Comparison of ENCODE assay signal across 8 mouse cellular contexts in the genomic region with DNA sequence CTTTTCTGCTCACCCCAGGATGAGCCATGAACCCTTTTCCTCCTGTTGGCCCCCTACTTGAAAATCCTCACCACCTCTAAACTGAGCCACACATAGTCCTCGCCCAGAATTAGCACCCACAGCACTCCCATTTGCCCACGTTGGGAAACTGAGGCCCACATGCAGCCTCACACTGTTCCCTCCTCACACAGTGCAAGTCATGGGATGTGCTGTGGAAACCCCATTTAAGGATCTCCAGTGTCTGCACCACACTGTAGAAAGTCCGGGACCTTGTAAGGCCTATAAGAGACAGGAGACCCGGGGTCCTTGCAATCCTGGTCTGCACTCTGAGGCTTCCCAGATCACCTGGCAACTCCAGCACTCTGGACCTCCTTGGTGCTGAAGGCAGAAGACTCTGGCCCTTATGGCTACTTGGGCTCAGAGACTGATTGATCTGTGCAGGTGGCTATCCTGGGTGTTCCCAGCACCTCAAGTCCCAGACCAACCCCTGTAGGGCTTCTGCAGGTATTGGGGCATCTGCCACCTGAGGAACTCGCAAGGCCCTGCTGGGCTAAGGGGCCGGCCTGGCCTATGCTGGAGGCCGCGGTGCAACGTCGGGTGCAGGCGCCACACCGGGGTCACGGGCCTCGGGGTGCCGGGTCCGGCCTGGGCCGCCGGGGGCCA. TPM values are rescaled to one million over a fixed set of nuclear protein-coding genes. Genes with fewer than 3 reads are reported as not detected.
DNase-seq lines count a peak whose midpoint lies in the region; ATAC-seq and TF ChIP-seq lines count a peak whose summit lies in the region.

No protein-coding gene starts in this region.

- WGBS in heart, embryonic 12.5 days: 16% methylated on average over 18 of the region's 18 CpGs
- 33% methylated on average over 12 of the region's 18 CpGs for WGBS in hindbrain, postnatal 0 days
- WGBS in midbrain, embryonic 12.5 days: 16% methylated on average over 18 of the region's 18 CpGs

- peak; percentile 19; the same call in 1 of the 2 replicates for ATAC-seq in heart, embryonic 12.5 days (ENCODE audit: insufficient number of reproducible peaks, low FRiP score)
- peak; percentile 54 for ATAC-seq in hindbrain, postnatal 0 days
- ATAC-seq in midbrain, embryonic 12.5 days (ENCODE audit: low FRiP score, low read depth): peak; percentile 73

- no peak for DNase-seq in heart, adult 18-20 months
- DNase-seq in hindbrain, postnatal 0 days (ENCODE audit: low spot score): no peak
- no peak for DNase-seq in Muller cell, postnatal 12 days (ENCODE audit: inconsistent ontology term)
- DNase-seq in ovary, postnatal 36 days (ENCODE audit: low spot score): no peak
- DNase-seq in frontal cortex, postnatal 10 days (ENCODE audit: low spot score in 2 of 2): no peak

- TF ChIP-seq CTCF in hindbrain, postnatal 0 days (IDR thresholded peaks at IDR 0.05; ENCODE audit: low read depth): no peak

- H3K9me3 ChIP-seq in heart, embryonic 12.5 days (replicated peaks): no peaks in the 10 kb centered on the region
- H3K9me3 ChIP-seq in hindbrain, postnatal 0 days (ENCODE audit: low read length): no peaks in the 10 kb centered on the region
- H3K9me3 ChIP-seq in midbrain, embryonic 12.5 days: no peaks in the 10 kb centered on the region

- H3K4me1 ChIP-seq in heart, embryonic 12.5 days (replicated peaks): peaks cover 14% of the 10 kb centered on the region
- H3K4me1 ChIP-seq in brown adipose tissue, adult 24 weeks (ENCODE audit: control insufficient read depth, insufficient read depth, insufficient read length, low read length): peaks cover 10% of the 10 kb centered on the region
- peaks cover 19% of the 10 kb centered on the region for H3K4me1 ChIP-seq in hindbrain, postnatal 0 days (ENCODE audit: insufficient read depth, low read length)
- peaks cover 31% of the 10 kb centered on the region for H3K4me1 ChIP-seq in midbrain, embryonic 12.5 days

- H3K27ac ChIP-seq in heart, embryonic 12.5 days (ENCODE audit: poor library complexity, severe bottlenecking): no peak overlapping the region
- no peak overlapping the region for H3K27ac ChIP-seq in brown adipose tissue, adult 24 weeks (replicated peaks; ENCODE audit: low read depth, low read length)
- H3K27ac ChIP-seq in hindbrain, postnatal 0 days: peak overlapping the region; percentile 48; the same call in 1 of the 2 replicates
- H3K27ac ChIP-seq in midbrain, embryonic 12.5 days (replicated peaks): peak overlapping the region; percentile 87

- peak overlapping the region; percentile 92 for H3K4me2 ChIP-seq in heart, embryonic 12.5 days
- peak overlapping the region; percentile 95 for H3K4me2 ChIP-seq in hindbrain, postnatal 0 days (ENCODE audit: low read depth, low read length)
- H3K4me2 ChIP-seq in midbrain, embryonic 12.5 days (replicated peaks): peak overlapping the region; percentile 68

- peak overlapping the region; percentile 63 for H3K4me3 ChIP-seq in heart, embryonic 12.5 days
- H3K4me3 ChIP-seq in brown adipose tissue, adult 24 weeks (ENCODE audit: insufficient read depth, low read depth, low read length): peak overlapping the region; percentile 32; the same call in 1 of the 2 replicates
- H3K4me3 ChIP-seq in hindbrain, postnatal 0 days (ENCODE audit: low read length): peak overlapping the region; percentile 41
- H3K4me3 ChIP-seq in midbrain, embryonic 12.5 days: peak overlapping the region; percentile 43

- H3K27me3 ChIP-seq in heart, embryonic 12.5 days (replicated peaks): peaks cover 11% of the 10 kb centered on the region; the same call in 1 of the 2 replicates
- no peaks in the 10 kb centered on the region for H3K27me3 ChIP-seq in hindbrain, postnatal 0 days (ENCODE audit: insufficient read depth, low read length)
- peaks cover 52% of the 10 kb centered on the region for H3K27me3 ChIP-seq in midbrain, embryonic 12.5 days

- no peaks in the 10 kb centered on the region for H3K36me3 ChIP-seq in heart, embryonic 12.5 days
- H3K36me3 ChIP-seq in hindbrain, postnatal 0 days (ENCODE audit: insufficient read depth, low read length): no peaks in the 10 kb centered on the region
- no peaks in the 10 kb centered on the region for H3K36me3 ChIP-seq in midbrain, embryonic 12.5 days

- H3K9ac ChIP-seq in heart, embryonic 12.5 days: peak overlapping the region; percentile 84
- peak overlapping the region; percentile 76 for H3K9ac ChIP-seq in hindbrain, postnatal 0 days (replicated peaks; ENCODE audit: low read length)
- H3K9ac ChIP-seq in midbrain, embryonic 12.5 days (replicated peaks): peak overlapping the region; percentile 46

RNA-seq across cellular contexts. Expression of a gene that starts 23.5 kb away (rescaled TPM):
- 1,218 and 1,354 TPM in 2 replicates for polyA plus RNA-seq in heart, embryonic 12.5 days (2016; fragmentation: Nextera tagmentation; extraction: Ambion mirVana)
- 10 to 100 TPM; 22.9 to 30.2 TPM for total RNA-seq in heart, adult 18-20 months (2021)
- 12.2 and 15.0 TPM in 2 replicates for polyA plus RNA-seq in brown adipose tissue, adult 24 weeks (2012; ENCODE audit: insufficient read depth, insufficient read length, missing spikeins)
- total RNA-seq in hindbrain, postnatal 0 days (2014; rRNA removed): 127 and 139 TPM in 2 replicates
- 144 and 150 TPM in 2 replicates for polyA plus RNA-seq in hindbrain, postnatal 0 days (2015; fragmentation: Nextera tagmentation; extraction: Ambion mirVana)
- 875 and 1,070 TPM in 2 replicates for polyA plus RNA-seq in midbrain, embryonic 12.5 days (2016; fragmentation: Nextera tagmentation; extraction: Ambion mirVana)

RNA-seq across cellular contexts. Expression of a gene that starts 36.2 kb away (rescaled TPM):
- 0.90 and 0.91 TPM in 2 replicates for polyA plus RNA-seq in heart, embryonic 12.5 days (2016; fragmentation: Nextera tagmentation; extraction: Ambion mirVana)
- under 1 TPM; 0.50 to 0.87 TPM for total RNA-seq in heart, adult 18-20 months (2021)
- not detected in 2 replicates for polyA plus RNA-seq in brown adipose tissue, adult 24 weeks (2012; ENCODE audit: insufficient read depth, insufficient read length, missing spikeins)
- total RNA-seq in hindbrain, postnatal 0 days (2014; rRNA removed): 0.58 and 1.8 TPM in 2 replicates
- 0.90 and 1.2 TPM in 2 replicates for polyA plus RNA-seq in hindbrain, postnatal 0 days (2015; fragmentation: Nextera tagmentation; extraction: Ambion mirVana)
- 0.38 and 0.48 TPM in 2 replicates for polyA plus RNA-seq in midbrain, embryonic 12.5 days (2016; fragmentation: Nextera tagmentation; extraction: Ambion mirVana)

Comparison
In these comparisons a context has a peak if more than half of its experiments do, and no peak if none do; other contexts are left out.
1. ATAC-seq: peak in every context shown above with its lines; median percentile 73 in midbrain, embryonic 12.5 days; 54 in hindbrain, postnatal 0 days; 19 in heart, embryonic 12.5 days.
2. H3K27ac ChIP-seq: peak in hindbrain, postnatal 0 days (single experiment) and midbrain, embryonic 12.5 days (single experiment); none in heart, embryonic 12.5 days (single experiment) and brown adipose tissue, adult 24 weeks (single experiment).
3. Peak in every context shown above with its lines, with median percentiles within 50 percentile points of each other: H3K4me2 ChIP-seq, H3K4me3 ChIP-seq and H3K9ac ChIP-seq.